Mouse (Mus musculus) left cerebral cortex, postnatal 14 days (tissue): ENCODE results near the gene Prox1. TPM values are rescaled to one million over a fixed set of nuclear protein-coding genes. Genes with fewer than 3 reads are reported as not detected.
A peak's percentile ranks its signal among the peaks of the same experiment; 100 is the strongest.

Experiments
- DNase-seq, 2 experiments: peaks; one replicate each; pipeline ENCODE4 v3.0.0; 2021 to 2022; ENCODE audit warnings: low spot score in 2 of 2, mixed read lengths in 1 of 2
- intact Hi-C: fragments of 180-260 bp; cut with DNase I; formaldehyde crosslinking; loops from one replicate; pipeline ENCODE4 v1.15.1; 2025
- total RNA-seq, 2 experiments: library from RNA; stranded (reverse); gene quantifications; 2 replicates each; pipeline ENCODE4 v1.2.3; 2021

Prox1 gene
- total RNA-seq, 2 experiments from 2014 or later, result 8.0 to 12.4 TPM

GRCm38 (mm10) chr1:190111741-190112140 lies 58.8 kb downstream of the Prox1 start:
- intact Hi-C loops, result no loop called here
- DNase-seq, result no peak

GRCm38 (mm10) chr1:190107587-190107986 lies 62.9 kb downstream of the Prox1 start:
- no peak for DNase-seq
- intact Hi-C loops, result no loop called here

DNA sequence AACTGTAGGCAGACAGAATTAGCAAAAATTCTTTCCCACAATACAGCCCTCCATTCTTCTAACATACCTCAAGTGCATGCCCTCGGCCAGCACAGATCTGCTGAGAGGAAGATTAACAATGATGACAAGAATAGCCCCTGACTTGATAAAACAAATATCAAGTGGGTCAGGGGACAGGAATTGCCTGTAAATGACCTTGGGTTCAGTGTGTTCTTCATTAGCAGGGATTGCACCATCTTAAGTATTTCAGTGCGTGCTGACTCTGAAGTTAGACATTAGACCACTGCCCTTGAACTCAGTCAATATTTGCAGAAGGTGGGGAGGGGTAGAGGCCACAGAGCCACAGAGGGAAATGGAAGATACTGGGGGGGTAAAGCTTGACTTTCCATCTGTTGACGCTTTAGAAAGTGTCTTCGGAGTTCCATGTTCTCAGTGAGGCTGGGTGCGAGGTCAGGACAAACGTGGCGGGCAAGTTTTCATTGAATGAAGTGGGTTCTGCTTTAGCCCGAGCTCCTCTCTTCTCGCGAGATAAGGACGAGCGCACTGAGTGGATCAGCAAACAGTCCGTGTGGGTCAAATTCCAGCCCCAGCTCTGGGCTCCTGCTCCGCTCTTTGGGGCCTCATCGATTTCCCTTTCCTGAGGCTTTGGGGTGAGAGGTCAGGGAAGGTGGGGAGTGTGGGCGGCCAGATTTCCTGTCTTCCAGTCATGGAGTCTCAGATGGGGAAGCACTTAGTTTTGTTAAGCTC lies 63.7 kb downstream of the Prox1 start:
- intact Hi-C loops, result no loop called here
- no peak for DNase-seq

- intact Hi-C loops, result no loop called here
- DNase-seq, result no peak
Observed at GRCm38 (mm10) chr1:190106060-190106459, 64.5 kb downstream of the Prox1 start.

GRCm38 (mm10) chr1:190093326-190093725 lies 77.2 kb downstream of the Prox1 start:
- peak; percentile 9 to 54 for DNase-seq

DNA sequence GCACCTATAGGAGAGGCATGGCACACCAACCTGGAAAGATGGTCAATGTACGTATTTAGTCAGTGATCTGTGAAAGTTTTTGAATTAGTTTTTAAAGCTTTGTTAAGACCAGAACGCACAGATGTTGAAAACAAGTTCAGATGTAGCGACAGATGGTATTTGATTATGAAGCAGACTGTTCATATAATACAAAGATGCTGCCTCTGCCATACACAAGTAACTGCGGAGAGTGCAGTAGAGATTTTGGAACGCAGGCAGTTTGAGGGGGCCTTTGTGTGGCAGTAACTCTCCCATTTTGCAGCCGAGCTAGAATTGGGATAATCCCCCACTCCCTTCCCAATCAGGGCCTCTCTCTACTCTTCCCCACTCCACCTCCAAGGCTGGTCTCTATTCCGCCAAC lies 78.4 kb downstream of the Prox1 start:
- peak; percentile 3 to 8 for DNase-seq
- intact Hi-C loops, result no loop called here

More at GRCm38 (mm10) chr1:190093326-190093725, 77.2 kb downstream of the Prox1 start:
- intact Hi-C loops, result no loop called here

DNA sequence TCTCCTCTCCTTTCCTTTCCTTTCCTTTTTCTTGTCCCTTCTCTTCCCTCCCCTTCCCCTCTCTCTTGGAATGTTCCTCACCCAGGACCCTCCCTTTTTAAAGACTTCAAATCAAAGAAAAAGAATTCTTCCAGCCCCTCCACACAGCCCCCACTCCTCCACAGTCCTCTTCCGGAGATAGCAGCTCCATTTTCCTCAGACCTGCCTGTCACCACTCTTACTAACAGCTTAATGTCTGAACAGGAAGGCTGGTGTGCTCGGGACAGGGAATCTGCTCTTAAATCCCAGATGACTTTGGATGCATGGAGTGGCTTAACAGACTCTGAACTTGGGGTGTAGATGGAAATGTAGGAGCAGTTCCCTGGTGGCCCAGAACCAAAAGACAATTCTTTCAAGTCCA lies 81.6 kb downstream of the Prox1 start:
- no peak for DNase-seq
- intact Hi-C loops, result no loop called here

DNA sequence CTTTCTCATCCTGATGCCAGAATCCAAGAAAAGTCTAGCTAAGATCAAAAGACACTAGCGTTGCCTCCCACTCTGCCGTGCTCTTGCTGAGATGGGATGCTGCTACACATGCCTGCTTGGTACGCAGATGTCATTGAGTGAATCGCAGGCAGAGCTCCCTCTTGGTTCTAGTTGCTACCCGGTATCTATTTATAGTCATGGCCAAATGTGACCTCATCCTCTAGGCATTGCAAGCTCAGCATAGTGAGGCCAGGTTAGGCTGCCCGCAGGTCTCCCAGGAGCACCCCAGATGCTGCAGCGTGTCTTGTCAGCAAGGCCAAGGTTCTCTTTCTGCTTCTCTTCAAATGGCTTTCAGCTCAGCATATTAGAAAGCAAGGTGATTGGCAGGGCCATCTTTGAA lies 84.8 kb downstream of the Prox1 start:
- intact Hi-C loops, result no loop called here

DNA sequence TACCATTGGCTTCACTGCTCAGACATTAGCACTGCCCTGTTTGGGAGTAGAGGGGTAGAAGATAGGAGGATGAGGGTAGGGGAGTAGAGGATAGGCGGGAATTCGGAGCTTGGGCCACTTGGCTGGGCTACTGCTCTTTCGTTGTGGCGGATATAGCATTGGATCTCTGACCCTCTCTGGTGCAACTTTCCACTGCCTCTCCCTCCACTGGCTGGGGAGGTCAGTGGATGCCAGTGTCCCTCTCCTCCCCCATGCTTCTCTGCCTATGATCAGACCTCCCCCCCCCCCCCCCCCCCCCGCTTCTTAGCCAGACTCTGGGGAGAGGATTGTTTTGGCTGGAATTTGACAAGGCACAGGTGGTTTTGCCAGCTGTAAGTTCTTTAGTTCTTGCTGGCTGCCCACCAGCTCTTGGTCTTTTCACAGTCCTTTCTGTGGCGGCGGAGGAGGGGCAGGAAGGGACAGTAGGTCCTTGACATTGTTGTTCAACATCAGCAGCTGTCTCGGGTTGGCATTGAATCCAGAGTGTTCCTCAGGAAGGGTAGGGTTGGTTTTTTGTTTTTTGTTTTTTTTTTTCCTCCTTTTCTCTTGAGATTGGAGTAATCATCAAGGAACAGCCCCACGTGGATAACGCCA lies 90.8 kb downstream of the Prox1 start:
- intact Hi-C loops, result no loop called here
- DNase-seq, result no peak

More for the DNA sequence above, 84.8 kb downstream of the Prox1 start:
- DNase-seq, result no peak

GRCm38 (mm10) chr1:190076601-190077000 lies 93.9 kb downstream of the Prox1 start:
- DNase-seq, result peak in 1 of 2 experiments; percentile 17
- intact Hi-C loops, result no loop called here

Other genes with a start within 250 kb of the Prox1 start
- 100 to 1,000 TPM; 110 to 113 TPM for gene Smyd2, start 248.4 kb downstream of the Prox1 start, total RNA-seq